Mouse (Mus musculus) cerebellum, adult 2 months (tissue): Measurements from ENCODE around the gene Lsm11.

Experiments
- CTCF ChIP-seq: fragments of 200-500 bp; IDR thresholded peaks from 2 replicates; pipeline ENCODE4 v1.5.1; 2011; ENCODE audit warnings: low read depth, mild to moderate bottlenecking, control low read depth, low read length, moderate library complexity, borderline replicate concordance; ENCODE audit not compliant: insufficient read depth
- POLR2A ChIP-seq: fragments of 200-500 bp; IDR thresholded peaks from 2 replicates; pipeline ENCODE4 v1.6.1; 2011; ENCODE audit warnings: low read length, control low read depth, borderline replicate concordance; ENCODE audit not compliant: insufficient read depth

DNA sequence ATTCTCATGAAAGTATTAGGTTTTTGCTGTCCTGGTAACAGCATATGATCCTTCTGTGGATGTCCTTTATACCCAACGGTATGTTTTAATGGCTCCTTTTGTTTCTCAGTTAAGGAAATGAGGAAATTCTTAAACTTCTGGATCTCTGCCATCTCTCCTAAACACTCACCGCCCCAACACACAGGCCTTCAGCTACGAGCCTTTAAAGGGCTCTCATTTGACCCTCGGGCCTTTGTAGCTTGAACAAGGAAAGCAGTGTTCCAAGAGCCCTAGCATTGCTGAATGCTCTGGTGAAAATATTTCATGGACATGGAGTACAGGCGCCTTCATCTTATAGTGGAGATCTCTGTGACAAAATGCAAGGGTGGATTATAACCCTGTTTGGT is 63.1 kb downstream of the Lsm11 start:
- TF ChIP-seq POLR2A: no peak
- no peak for TF ChIP-seq CTCF
